In the genomic region with DNA sequence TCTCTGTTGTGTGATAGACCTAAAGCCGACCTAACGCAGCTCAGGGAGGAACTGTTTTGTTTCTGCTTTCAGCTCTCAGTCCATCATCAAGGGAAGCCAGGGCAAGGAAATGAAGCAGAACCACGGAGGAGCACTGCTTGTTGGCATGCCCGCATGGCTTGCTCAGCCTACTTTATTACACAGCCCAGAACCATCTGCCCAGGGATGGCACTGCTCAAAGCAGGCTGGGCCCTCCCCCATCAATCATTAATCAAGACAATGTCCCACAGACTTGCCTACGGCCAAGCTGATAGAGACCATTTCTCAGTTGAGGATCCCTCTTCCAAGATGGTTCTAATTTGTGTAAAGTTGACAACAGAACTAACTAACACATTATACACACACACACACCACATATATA, we compare ENCODE assay signal across 29 mouse cellular contexts. TPM values are rescaled to one million over a fixed set of nuclear protein-coding genes. Genes with fewer than 3 reads are reported as not detected.
DNase-seq lines count a peak whose midpoint lies in the region; ATAC-seq lines count a peak whose summit lies in the region.
"Had no signal": no experiment of that assay in that cellular context is flagged by ENCODE, and none has a peak within 500 bp of the region (broad histone marks: within the 10 kb centered on the region; RNA-seq: fewer than 3 reads in every experiment).

No protein-coding gene starts in this region.

- H3K9me3 ChIP-seq in kidney, embryonic 14.5 days (ENCODE audit: control insufficient read depth, low read length): no peaks in the 10 kb centered on the region
- no peaks in the 10 kb centered on the region for H3K9me3 ChIP-seq in neural tube, embryonic 13.5 days
- H3K9me3 ChIP-seq: embryonic facial prominence, embryonic 15.5 days; heart, embryonic 15.5 days; hindbrain, embryonic 13.5 days had no signal

- no peak overlapping the region for H3K9ac ChIP-seq in kidney, embryonic 14.5 days (ENCODE audit: low read depth, low read length)
- no peak overlapping the region for H3K9ac ChIP-seq in neural tube, embryonic 13.5 days
- H3K9ac ChIP-seq: embryonic facial prominence, embryonic 15.5 days; heart, embryonic 15.5 days; hindbrain, embryonic 13.5 days; liver, embryonic 14.5 days had no signal

- H3K27me3 ChIP-seq in kidney, embryonic 14.5 days (ENCODE audit: control insufficient read depth, insufficient read depth, low read length): 0 out of 2 replicates have a peak, but pooled peaks cover 4% of the 10 kb centered on the region
- H3K27me3 ChIP-seq in neural tube, embryonic 13.5 days: 0 out of 2 replicates have a peak, but pooled peaks cover 7% of the 10 kb centered on the region

- no peaks in the 10 kb centered on the region for H3K36me3 ChIP-seq in kidney, embryonic 14.5 days (ENCODE audit: control insufficient read depth, insufficient read depth, low read length)
- no peaks in the 10 kb centered on the region for H3K36me3 ChIP-seq in neural tube, embryonic 13.5 days
- H3K36me3 ChIP-seq: embryonic facial prominence, embryonic 15.5 days; heart, embryonic 15.5 days; hindbrain, embryonic 13.5 days had no signal

- no peak overlapping the region for H3K4me2 ChIP-seq in kidney, embryonic 14.5 days (replicated peaks; ENCODE audit: low read depth, low read length)
- no peak overlapping the region for H3K4me2 ChIP-seq in neural tube, embryonic 13.5 days
- H3K4me2 ChIP-seq: embryonic facial prominence, embryonic 15.5 days; heart, embryonic 15.5 days; hindbrain, embryonic 13.5 days had no signal

- H3K4me1 ChIP-seq in kidney, embryonic 14.5 days (ENCODE audit: control insufficient read depth, insufficient read depth, low read length): no peaks in the 10 kb centered on the region
- peaks cover 10% of the 10 kb centered on the region for H3K4me1 ChIP-seq in neural tube, embryonic 13.5 days (replicated peaks)
- H3K4me1 ChIP-seq: embryonic facial prominence, embryonic 15.5 days had no signal

- DNase-seq in kidney, adult 11 months: peak; percentile 61
- no peak for DNase-seq in neural tube, embryonic 10.5 days (ENCODE audit: extremely low spot score, low spot score)
- DNase-seq in kidney, postnatal 10 days: peak; percentile 23
- DNase-seq in embryo, embryonic 9.5 days (ENCODE audit: extremely low spot score): no peak
- DNase-seq: adrenal gland, postnatal 36 days; cerebellum, adult 11 months; embryo, embryonic 11 days; heart, postnatal 36 days; layer of hippocampus, postnatal 36 days; right cerebral cortex, postnatal 25 days; spleen, adult 18-20 months; thymus, postnatal 25 days had no signal

- 42% methylated on average over 5 of the region's 5 CpGs for WGBS in kidney, embryonic 14.5 days
- WGBS in neural tube, embryonic 13.5 days: 45% methylated on average over 5 of the region's 5 CpGs

- no peak overlapping the region for H3K4me3 ChIP-seq in kidney, embryonic 14.5 days (ENCODE audit: low read length)
- no peak overlapping the region for H3K4me3 ChIP-seq in neural tube, embryonic 13.5 days
- H3K4me3 ChIP-seq: embryonic facial prominence, embryonic 15.5 days; heart, embryonic 15.5 days; hindbrain, embryonic 13.5 days; layer of hippocampus, adult 2 months had no signal

- ATAC-seq in kidney, embryonic 14.5 days (ENCODE audit: low FRiP score, low TSS enrichment): no peak
- no peak for ATAC-seq in neural tube, embryonic 13.5 days (ENCODE audit: low read depth)
- ATAC-seq in monocyte, adult 5-6 weeks (replicated peaks; ENCODE audit: insufficient number of reproducible peaks, low FRiP score, low TSS enrichment, poor library complexity, severe bottlenecking): no peak
- ATAC-seq: forebrain, embryonic 14.5 days; midbrain, embryonic 16.5 days had no signal

- H3K27ac ChIP-seq in kidney, embryonic 14.5 days (ENCODE audit: low read depth, low read length): no peak overlapping the region
- H3K27ac ChIP-seq in neural tube, embryonic 13.5 days (replicated peaks): 0 out of 2 replicates have a peak overlapping the region, but pooled peaks have one; percentile 23
- H3K27ac ChIP-seq: embryonic facial prominence, embryonic 15.5 days; heart, embryonic 15.5 days; hindbrain, embryonic 13.5 days; liver, embryonic 14.5 days; macrophage had no signal

RNA-seq across cellular contexts. Expression of gene Zfand2a, which starts 14.4 kb away (rescaled TPM):
- 6.2 and 6.8 TPM in 2 replicates for polyA plus RNA-seq in kidney, embryonic 14.5 days (2014; fragmentation: Nextera tagmentation; extraction: Ambion mirVana)
- polyA plus RNA-seq in neural tube, embryonic 13.5 days (2015; fragmentation: Nextera tagmentation; extraction: Ambion mirVana): 16.0 and 18.0 TPM in 2 replicates
- total RNA-seq in monocyte, adult 5-6 weeks (2017): 19.3 to 53.0 TPM (median 49.3 TPM) in 3 replicates

RNA-seq across cellular contexts. Expression of gene 3110082I17Rik, which starts 38.5 kb away (rescaled TPM):
- 31.6 and 40.6 TPM in 2 replicates for polyA plus RNA-seq in kidney, embryonic 14.5 days (2014; fragmentation: Nextera tagmentation; extraction: Ambion mirVana)
- 14.9 and 15.1 TPM in 2 replicates for polyA plus RNA-seq in neural tube, embryonic 13.5 days (2015; fragmentation: Nextera tagmentation; extraction: Ambion mirVana)
- total RNA-seq in monocyte, adult 5-6 weeks (2017): 16.2 to 45.2 TPM (median 35.8 TPM) in 3 replicates

RNA-seq across cellular contexts. Expression of gene Uncx, which starts 44.5 kb away (rescaled TPM):
- 130 and 131 TPM in 2 replicates for polyA plus RNA-seq in kidney, embryonic 14.5 days (2014; fragmentation: Nextera tagmentation; extraction: Ambion mirVana)
- 43.3 and 46.4 TPM in 2 replicates for polyA plus RNA-seq in neural tube, embryonic 13.5 days (2015; fragmentation: Nextera tagmentation; extraction: Ambion mirVana)
- not detected in 3 replicates for total RNA-seq in monocyte, adult 5-6 weeks (2017)
- total RNA-seq: adrenal gland, adult 18-20 months; adrenal gland, postnatal 36 days; ES-E14; gastrocnemius, adult 8-10 months; heart, postnatal 36 days; layer of hippocampus, adult 2 months had no signal
- polyA plus RNA-seq: gonadal fat pad, adult 2 months; heart, embryonic 15.5 days; intestine, embryonic 14.5 days; liver, embryonic 14.5 days; lung, embryonic 16.5 days; macrophage had no signal

Comparison
In these comparisons a context has a peak if more than half of its experiments do, and no peak if none do; other contexts are left out.
1. DNase-seq: peak in kidney, adult 11 months (single experiment) and kidney, postnatal 10 days (single experiment); none in neural tube, embryonic 10.5 days (single experiment) and embryo, embryonic 9.5 days (single experiment).